Mouse (Mus musculus) CD4-positive naive resting alpha-beta T cell, adult 76 days (primary cell): ENCODE results near the gene Serac1. TPM values are rescaled to one million over a fixed set of nuclear protein-coding genes. Genes with fewer than 3 reads are reported as not detected.

Experiments
- total RNA-seq: library from RNA; stranded (reverse); gene quantifications from one replicate; pipeline ENCODE4 v1.2.4, GENCODE M21; 2023

Serac1 gene
- total RNA-seq, result 5.4 TPM

GRCm38 (mm10) chr17:6079287-6080122, at the start of gene Serac1, which contains the start of gene Gtf2h5:
Serac1 (minus strand) TSS chr17:6079741.
Gtf2h5 (plus strand) TSS chr17:6079786.

GRCm38 (mm10) chr17:6106361-6107014, 26.9 kb upstream of the Serac1 start, which contains the start of gene Tulp4:
Tulp4 (plus strand) TSS chr17:6106437.

Other genes starting within 250 kb of the Serac1 start
- gene Snx9, start 238.4 kb downstream of the Serac1 start, total RNA-seq, result 11.8 TPM
- 22.5 TPM for gene Synj2, start 138.5 kb downstream of the Serac1 start, total RNA-seq
- gene Gtf2h5, start within 50 bp of the Serac1 start, total RNA-seq, result 39.3 TPM
- 106 TPM for gene Tulp4, start 26.7 kb upstream of the Serac1 start, total RNA-seq
- gene Tmem181a, start 177.1 kb upstream of the Serac1 start, total RNA-seq, result 6.4 TPM
- gene Dynlt1a, start 237.8 kb upstream of the Serac1 start, total RNA-seq, result 3.1 TPM